18 mouse cellular contexts compared by ENCODE assay signal in genomic region chr5:53463098-53464018, GRCm38 (mm10). TPM values are rescaled to one million over a fixed set of nuclear protein-coding genes. Genes with fewer than 3 reads are reported as not detected.
A peak's percentile ranks its signal among the peaks of the same experiment; 100 is the strongest.
DNase-seq lines count a peak whose midpoint lies in the region; ATAC-seq and TF ChIP-seq lines count a peak whose summit lies in the region.
"Had no signal": no experiment of that assay in that cellular context is flagged by ENCODE, and none has a peak within 500 bp of the region (broad histone marks: within the 10 kb centered on the region; RNA-seq: fewer than 3 reads in every experiment).

No protein-coding gene starts in this region.

- H3K4me2 ChIP-seq in kidney, embryonic 14.5 days (replicated peaks; ENCODE audit: low read depth, low read length): no peak overlapping the region
- H3K4me2 ChIP-seq: embryonic facial prominence, embryonic 12.5 days; heart, embryonic 13.5 days; limb, embryonic 13.5 days; midbrain, embryonic 12.5 days had no signal

- no peak for TF ChIP-seq POLR2A in kidney, adult 2 months (IDR thresholded peaks at IDR 0.05; ENCODE audit: low read depth, low read length)

- H3K27ac ChIP-seq in kidney, embryonic 14.5 days (ENCODE audit: low read depth, low read length): no peak overlapping the region
- H3K27ac ChIP-seq in kidney, adult 2 months (ENCODE audit: insufficient read depth, low read depth, low read length): no peak overlapping the region
- H3K27ac ChIP-seq: embryonic facial prominence, embryonic 12.5 days; forebrain, embryonic 10.5 days; heart, embryonic 13.5 days; layer of hippocampus, adult 2 months; left cerebral cortex, adult 2 months; limb, embryonic 13.5 days; midbrain, embryonic 12.5 days had no signal

- no peak for DNase-seq in kidney, adult 2 months
- DNase-seq in urinary bladder, postnatal 14 days (ENCODE audit: low spot score): peak; percentile 52
- no peak for DNase-seq in urinary bladder, postnatal 10 days (ENCODE audit: low spot score)
- peak; percentile 64 for DNase-seq in lung, postnatal 25 days (ENCODE audit: low spot score)
- no peak for DNase-seq in adrenal gland, postnatal 25 days
- DNase-seq in adrenal gland, postnatal 36 days: no peak
- DNase-seq: cerebellum, adult 11-12 months; heart, postnatal 4 days; right cerebral cortex, postnatal 25 days had no signal

- ATAC-seq in kidney, embryonic 14.5 days (ENCODE audit: low FRiP score, low TSS enrichment): 0 out of 2 replicates have a peak, but pooled peaks have one; percentile 39
- no peak for ATAC-seq in CD4-positive, CD25-positive, alpha-beta regulatory T cell, adult 4 months

- no peaks in the 10 kb centered on the region for H3K27me3 ChIP-seq in kidney, embryonic 14.5 days (ENCODE audit: control insufficient read depth, insufficient read depth, low read length)
- no peaks in the 10 kb centered on the region for H3K27me3 ChIP-seq in kidney, adult 2 months (replicated peaks; ENCODE audit: control insufficient read depth, insufficient read depth, low read length)
- H3K27me3 ChIP-seq: limb, embryonic 13.5 days; midbrain, embryonic 12.5 days had no signal

- H3K9me3 ChIP-seq in kidney, embryonic 14.5 days (ENCODE audit: control insufficient read depth, low read length): no peaks in the 10 kb centered on the region
- H3K9me3 ChIP-seq: embryonic facial prominence, embryonic 12.5 days; forebrain, embryonic 10.5 days; heart, embryonic 13.5 days; limb, embryonic 13.5 days; midbrain, embryonic 12.5 days had no signal

- WGBS in kidney, embryonic 14.5 days: 67% methylated on average over 11 of the region's 11 CpGs
- WGBS in kidney, adult 2 months: 66% methylated on average over 11 of the region's 11 CpGs

- no peak overlapping the region for H3K4me3 ChIP-seq in kidney, embryonic 14.5 days (ENCODE audit: low read length)
- no peak overlapping the region for H3K4me3 ChIP-seq in kidney, adult 2 months (ENCODE audit: insufficient read depth, low read depth, low read length)
- H3K4me3 ChIP-seq: embryonic facial prominence, embryonic 12.5 days; forebrain, embryonic 10.5 days; heart, embryonic 13.5 days; layer of hippocampus, adult 2 months; left cerebral cortex, adult 2 months; limb, embryonic 13.5 days; midbrain, embryonic 12.5 days had no signal

- 0 out of 2 replicates have a peak, but pooled peaks cover 2% of the 10 kb centered on the region for H3K4me1 ChIP-seq in kidney, embryonic 14.5 days (ENCODE audit: control insufficient read depth, insufficient read depth, low read length)
- no peaks in the 10 kb centered on the region for H3K4me1 ChIP-seq in kidney, adult 2 months (ENCODE audit: control insufficient read depth, insufficient read depth, low read length)
- H3K4me1 ChIP-seq: embryonic facial prominence, embryonic 12.5 days; forebrain, embryonic 10.5 days; limb, embryonic 13.5 days; midbrain, embryonic 12.5 days had no signal

- no peak overlapping the region for H3K9ac ChIP-seq in kidney, embryonic 14.5 days (ENCODE audit: low read depth, low read length)
- H3K9ac ChIP-seq: embryonic facial prominence, embryonic 12.5 days; heart, embryonic 13.5 days; limb, embryonic 13.5 days; midbrain, embryonic 12.5 days had no signal

- no peaks in the 10 kb centered on the region for H3K36me3 ChIP-seq in kidney, embryonic 14.5 days (ENCODE audit: control insufficient read depth, insufficient read depth, low read length)
- no peaks in the 10 kb centered on the region for H3K36me3 ChIP-seq in kidney, adult 2 months (ENCODE audit: control insufficient read depth, insufficient read depth, low read length)
- H3K36me3 ChIP-seq: embryonic facial prominence, embryonic 12.5 days; forebrain, embryonic 10.5 days; heart, embryonic 13.5 days; limb, embryonic 13.5 days; midbrain, embryonic 12.5 days had no signal

- no peak for TF ChIP-seq CTCF in kidney, adult 2 months (conservative IDR thresholded peaks at IDR 0.05; ENCODE audit: insufficient read depth, insufficient read length, low read depth, low read length)

RNA-seq across cellular contexts. Expression of gene Rbpj, which starts 2.6 kb away (rescaled TPM):
- polyA plus RNA-seq in kidney, embryonic 14.5 days (2014; fragmentation: Nextera tagmentation; extraction: Ambion mirVana): 25.8 and 47.4 TPM in 2 replicates
- polyA plus RNA-seq in kidney, adult 2 months (2012; rRNA removed): 13.4 and 13.6 TPM in 2 replicates
- polyA plus RNA-seq in CD4-positive, CD25-positive, alpha-beta regulatory T cell, adult 4 months (2017; shearing (Covaris generic)): 10 to 100 TPM; 40.3 to 40.5 TPM
- total RNA-seq in adrenal gland, postnatal 25 days (2021): 37.7 and 42.6 TPM in 2 replicates
- total RNA-seq in adrenal gland, postnatal 36 days (2021): 10 to 100 TPM; 39.4 to 44.5 TPM

Comparison
In these comparisons a context has a peak if more than half of its experiments do, and no peak if none do; other contexts are left out.
1. DNase-seq: peak in urinary bladder, postnatal 14 days (single experiment) and lung, postnatal 25 days (single experiment); none in kidney, adult 2 months (single experiment), urinary bladder, postnatal 10 days (single experiment), adrenal gland, postnatal 25 days (single experiment) and adrenal gland, postnatal 36 days (0 of 2).